Mouse (Mus musculus) thymus, postnatal 25 days (tissue): ENCODE measurements around the gene Kcnn3.

ENCODE experiments used
- DNase-seq: peaks from one replicate; pipeline ENCODE4 v3.0.0; 2022

Gene Kcnn3

GRCm38 (mm10) chr3:89521503-89521854 is 1.5 kb downstream of the Kcnn3 start:
- no peak for DNase-seq

- DNase-seq = no peak
Observed at GRCm38 (mm10) chr3:89522450-89523128, 2.6 kb downstream of the Kcnn3 start.

DNA sequence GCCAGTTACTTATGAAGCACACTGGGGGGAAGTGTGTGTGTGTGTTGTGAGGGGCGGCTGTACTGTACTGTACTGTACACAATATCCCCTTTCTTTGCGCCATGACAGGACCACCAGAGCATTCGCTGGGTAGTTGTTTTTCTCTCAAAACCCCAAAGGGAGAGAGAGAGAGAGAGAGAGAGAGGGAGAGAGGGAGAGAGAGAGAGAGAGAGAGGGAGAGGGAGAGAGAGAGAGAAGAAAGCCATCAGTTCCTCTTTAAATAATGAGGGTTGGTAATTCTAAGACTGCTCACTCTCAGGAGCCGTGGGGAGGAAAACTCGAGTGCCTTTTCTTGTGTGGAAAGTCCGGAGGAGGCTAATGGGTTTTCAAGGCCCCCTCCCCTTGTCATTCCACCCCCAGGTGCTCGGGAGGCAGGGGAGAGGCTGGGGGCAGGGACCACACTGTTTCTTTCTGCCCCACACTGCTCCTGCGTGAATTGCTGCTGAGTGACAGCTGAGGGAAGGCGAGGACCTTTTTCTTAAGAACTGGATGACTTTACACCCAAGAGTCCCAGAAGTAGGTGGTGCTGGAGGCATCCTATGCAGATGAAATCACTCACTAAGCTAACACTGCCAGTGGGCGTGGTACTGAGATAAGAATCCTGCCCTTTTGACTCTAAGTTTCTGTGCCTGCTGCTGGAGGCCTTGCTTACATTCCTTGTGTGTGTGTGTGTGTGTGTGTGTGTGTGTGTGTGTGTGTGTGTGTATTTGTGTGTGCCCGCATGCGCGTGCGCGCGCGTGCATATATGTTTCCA is 6.5 kb downstream of the Kcnn3 start:
- no peak for DNase-seq

- DNase-seq = no peak
Observed at GRCm38 (mm10) chr3:89529796-89530195, 9.8 kb downstream of the Kcnn3 start.

DNA sequence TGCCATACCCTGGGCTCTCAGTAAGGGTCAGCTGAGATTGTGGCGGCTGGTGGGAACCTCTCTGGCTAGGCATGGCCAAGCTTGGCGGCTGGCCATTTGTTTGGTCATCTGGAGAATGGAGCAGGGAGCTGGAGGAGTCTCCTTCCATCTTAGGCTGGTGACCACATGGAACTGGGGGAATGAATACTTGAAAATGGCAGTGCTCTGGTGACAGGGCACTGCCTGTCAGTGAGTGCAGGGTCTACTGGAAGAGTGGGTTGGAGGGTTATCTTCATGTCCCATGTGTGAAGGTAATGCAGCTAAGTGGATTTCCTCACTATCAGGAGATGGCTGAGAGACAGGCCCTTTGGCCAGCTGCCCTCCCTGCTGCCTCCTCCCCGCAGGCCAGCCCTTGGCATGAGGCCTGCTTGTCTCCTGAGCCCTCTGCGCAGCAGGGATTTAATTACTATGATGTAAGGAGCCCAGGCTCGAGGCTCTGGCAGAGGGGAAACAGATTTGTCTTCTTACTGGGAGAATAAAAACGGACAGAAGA is 14.7 kb downstream of the Kcnn3 start:
- no peak for DNase-seq

- no peak for DNase-seq
Observed at GRCm38 (mm10) chr3:89535147-89535546, 15.2 kb downstream of the Kcnn3 start.

- no peak for DNase-seq
Observed at GRCm38 (mm10) chr3:89539036-89539739, 19.2 kb downstream of the Kcnn3 start.

DNA sequence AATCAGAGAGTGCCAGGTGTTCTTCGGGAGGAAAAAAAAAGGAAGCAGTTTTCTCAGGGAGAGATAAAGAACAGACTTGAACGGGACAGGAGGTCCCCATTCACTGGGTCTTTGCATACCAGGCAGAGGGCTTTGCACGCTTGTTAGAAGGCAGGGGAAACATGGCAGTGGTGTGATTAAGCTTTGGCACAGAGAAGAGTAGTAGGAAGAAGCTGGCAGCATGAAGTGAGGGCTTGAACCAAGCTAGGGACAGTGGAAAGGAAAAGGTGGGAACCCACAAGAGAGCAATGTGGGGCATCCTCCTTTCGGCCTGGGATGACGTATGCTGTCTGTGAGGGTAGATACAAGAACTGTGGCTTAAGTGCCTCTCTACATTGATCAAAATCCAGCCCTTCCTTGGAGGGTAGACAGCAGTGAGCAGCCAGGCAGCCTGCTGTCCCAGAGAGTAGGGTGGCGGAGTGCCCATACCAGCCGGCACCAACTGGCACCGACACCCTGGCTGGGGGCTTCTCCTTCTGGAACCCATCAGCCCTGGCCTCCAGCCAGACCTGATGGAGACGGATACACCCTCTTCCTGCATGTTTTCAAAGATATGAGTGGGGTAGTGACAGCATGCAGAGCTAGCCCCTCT is 19.9 kb downstream of the Kcnn3 start:
- no peak for DNase-seq

- DNase-seq = no peak
Observed at GRCm38 (mm10) chr3:89540371-89540743, 20.4 kb downstream of the Kcnn3 start.

- DNase-seq = no peak
Observed at GRCm38 (mm10) chr3:89546951-89547350, 27.0 kb downstream of the Kcnn3 start.

DNA sequence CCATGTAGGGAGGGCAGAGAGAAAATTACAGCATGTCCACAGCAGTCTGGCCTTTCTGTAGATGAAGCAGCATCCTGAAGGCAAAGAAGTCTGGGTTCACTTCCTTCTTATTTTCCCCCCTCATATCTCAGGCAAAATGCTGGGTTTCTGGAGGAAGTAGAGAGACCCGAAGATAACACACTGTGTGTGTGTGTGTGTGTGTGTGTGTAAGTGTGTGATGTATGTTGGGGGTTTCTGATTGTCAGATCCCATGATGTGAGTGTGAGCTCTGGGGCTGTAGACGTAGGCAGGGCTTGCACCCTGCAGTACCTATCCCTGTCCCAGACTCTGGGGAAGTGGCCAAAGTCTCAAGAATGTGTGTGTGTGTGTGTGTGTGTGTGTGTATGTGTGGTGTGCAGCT is 28.8 kb downstream of the Kcnn3 start:
- DNase-seq = no peak

- no peak for DNase-seq
Observed at GRCm38 (mm10) chr3:89549488-89549887, 29.5 kb downstream of the Kcnn3 start.

- DNase-seq = no peak
Observed at GRCm38 (mm10) chr3:89551880-89552279, 31.9 kb downstream of the Kcnn3 start.

GRCm38 (mm10) chr3:89553432-89553831 is 33.5 kb downstream of the Kcnn3 start:
- DNase-seq = no peak

- DNase-seq = no peak
Observed at GRCm38 (mm10) chr3:89553946-89554345, 34.0 kb downstream of the Kcnn3 start.

GRCm38 (mm10) chr3:89554587-89554986 is 34.6 kb downstream of the Kcnn3 start:
- DNase-seq = no peak

GRCm38 (mm10) chr3:89557811-89558210 is 37.8 kb downstream of the Kcnn3 start:
- no peak for DNase-seq

DNA sequence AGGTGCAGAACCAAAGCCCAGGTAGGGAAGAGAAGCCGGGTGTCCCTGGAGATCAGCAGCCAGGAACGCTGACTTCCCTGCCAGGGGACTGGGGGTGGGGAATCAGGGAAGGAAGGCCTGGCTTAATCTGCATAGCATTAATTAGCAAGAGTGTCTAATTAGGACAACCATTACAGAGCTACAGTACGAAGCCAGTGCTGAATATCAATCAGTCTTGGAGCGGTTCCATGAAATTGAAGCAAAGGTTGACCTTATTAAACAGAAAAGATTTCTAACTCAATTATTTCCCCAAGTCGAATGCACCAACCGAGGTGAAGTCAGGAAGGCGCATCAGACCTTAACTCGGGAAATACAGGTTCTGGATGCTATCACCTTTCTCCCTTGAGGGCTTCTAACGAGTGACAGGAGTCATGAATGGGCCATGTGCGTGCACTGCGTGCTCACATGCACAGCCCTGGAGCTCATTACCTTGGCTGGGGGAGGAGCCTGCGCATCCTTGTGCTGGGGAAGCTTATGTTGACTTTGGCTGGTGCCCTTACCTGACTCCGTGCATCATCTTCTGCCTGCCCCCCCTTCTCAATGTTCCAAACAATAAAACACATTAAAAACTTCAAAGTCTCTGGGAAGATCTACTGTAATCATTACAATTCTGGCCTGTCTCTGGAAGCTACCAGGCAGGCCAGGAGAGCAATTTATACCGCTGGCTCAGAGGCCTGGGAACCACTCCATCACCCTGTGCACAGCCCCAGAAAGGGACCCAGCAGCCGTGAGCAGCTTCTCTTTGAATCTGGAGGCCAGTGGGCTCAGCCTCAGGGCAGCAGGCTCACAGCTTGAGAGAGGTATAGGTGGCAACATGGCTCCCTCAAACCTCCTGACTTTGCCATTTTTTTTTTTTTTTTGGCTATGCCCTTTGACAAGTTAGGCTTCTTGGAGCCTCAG is 39.3 kb downstream of the Kcnn3 start:
- no peak for DNase-seq

DNA sequence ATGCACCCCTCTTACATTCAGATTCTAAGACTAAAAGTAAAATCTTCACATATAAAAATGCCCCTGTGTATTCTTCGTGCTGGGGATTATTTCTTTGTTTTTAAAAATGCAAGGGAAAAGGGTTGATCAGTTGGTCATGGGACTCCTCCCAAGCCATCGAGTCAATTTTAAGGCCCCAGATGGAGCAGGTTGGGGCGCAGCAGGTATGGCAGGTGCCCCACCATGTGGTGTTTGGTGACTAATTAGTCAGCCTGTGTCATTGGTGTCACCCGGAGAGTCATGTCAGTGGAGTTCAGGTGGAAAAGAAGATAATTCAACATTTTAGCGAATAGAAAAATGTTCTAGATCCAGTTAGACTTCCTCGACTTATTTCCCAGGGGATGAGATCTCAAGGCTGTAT is 41.4 kb downstream of the Kcnn3 start:
- DNase-seq = no peak

GRCm38 (mm10) chr3:89565371-89565770 is 45.4 kb downstream of the Kcnn3 start:
- no peak for DNase-seq

DNA sequence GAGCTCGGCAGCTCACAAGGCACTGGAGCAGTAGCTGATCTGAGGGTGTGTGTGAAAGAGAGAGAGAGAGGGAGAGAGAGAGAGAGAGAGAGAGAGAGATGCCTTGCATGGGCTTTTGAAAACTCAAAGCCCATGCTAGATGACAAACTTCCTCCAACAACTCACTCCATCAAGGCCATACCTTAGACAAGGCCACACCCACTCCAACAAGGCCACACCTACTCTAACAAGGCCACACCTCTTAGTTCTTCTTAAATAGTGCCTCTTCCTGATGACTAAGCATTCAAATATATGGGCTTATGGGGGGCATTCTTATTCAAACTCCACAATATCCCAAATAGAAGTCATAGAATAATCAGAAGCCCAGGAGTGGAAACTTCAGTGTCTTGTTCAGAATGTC is 49.1 kb downstream of the Kcnn3 start:
- DNase-seq = no peak

- DNase-seq = no peak
Observed at GRCm38 (mm10) chr3:89569707-89570324, 49.9 kb downstream of the Kcnn3 start.
